ENCODE assay signal across 12 mouse cellular contexts in genomic region chr3:127802814-127803213, GRCm38 (mm10). TPM values are rescaled to one million over a fixed set of nuclear protein-coding genes. Genes with fewer than 3 reads are reported as not detected.
DNase-seq lines count a peak whose midpoint lies in the region; ATAC-seq and TF ChIP-seq lines count a peak whose summit lies in the region.
"Had no signal": no experiment of that assay in that cellular context is flagged by ENCODE, and none has a peak within 500 bp of the region (broad histone marks: within the 10 kb centered on the region; RNA-seq: fewer than 3 reads in every experiment).

No protein-coding gene starts in this region.

- H3ac ChIP-seq in myocyte (ENCODE audit: control insufficient read depth, insufficient read length): no peak overlapping the region

- intact Hi-C loops in heart, postnatal 14 days (cut with DNase I): no loop called here

- TF ChIP-seq POLR2A in lung, adult 2 months (IDR thresholded peaks at IDR 0.05; ENCODE audit: borderline replicate concordance, extremely low read depth, low read depth, low read length): no peak
- TF ChIP-seq POLR2A in myocyte (IDR thresholded peaks at IDR 0.05; ENCODE audit: insufficient read length, low read depth): no peak

- WGBS in lung, adult 2 months: 38% methylated on average over 8 of the region's 8 CpGs
- WGBS in heart, embryonic 14.5 days: 36% methylated on average over 8 of the region's 8 CpGs

- H3K4me1 ChIP-seq in lung, adult 2 months (ENCODE audit: control insufficient read depth, insufficient read depth, low read length): no peaks in the 10 kb centered on the region
- H3K4me1 ChIP-seq in heart, embryonic 14.5 days (ENCODE audit: control insufficient read depth in 2 of 2, insufficient read depth in 2 of 2, low read length in 2 of 2): no peaks in the 10 kb centered on the region
- H3K4me1 ChIP-seq: embryonic facial prominence, embryonic 12.5 days; forebrain, embryonic 15.5 days had no signal

- DNase-seq in heart, adult 9 months (ENCODE audit: low spot score in 2 of 2): peak; percentile 39 to 58
- no peak for DNase-seq in heart, postnatal 14 days
- no peak for DNase-seq in lung, adult 2 months
- no peak for DNase-seq in lung, postnatal 4 days
- no peak for DNase-seq in adipocyte (ENCODE audit: low spot score)
- DNase-seq: cerebellum, adult 18-20 months had no signal

- no peaks in the 10 kb centered on the region for H3K27me3 ChIP-seq in heart, embryonic 14.5 days (ENCODE audit: control insufficient read depth, insufficient read depth, low read length)
- no peaks in the 10 kb centered on the region for H3K27me3 ChIP-seq in myocyte (ENCODE audit: control insufficient read depth, insufficient read depth, insufficient read length)
- H3K27me3 ChIP-seq: embryonic facial prominence, embryonic 12.5 days; forebrain, embryonic 15.5 days; limb, embryonic 12.5 days had no signal

- H3K9me3 ChIP-seq in heart, embryonic 14.5 days (ENCODE audit: control insufficient read depth, low read length): no peaks in the 10 kb centered on the region
- H3K9me3 ChIP-seq: embryonic facial prominence, embryonic 12.5 days; forebrain, embryonic 15.5 days; limb, embryonic 12.5 days had no signal

- no peak overlapping the region for H3K27ac ChIP-seq in heart, embryonic 14.5 days (replicated peaks in 1 of 2; ENCODE audit: control insufficient read depth in 1 of 2, insufficient read depth in 1 of 2, low read depth in 2 of 2, low read length in 2 of 2)
- H3K27ac ChIP-seq: embryonic facial prominence, embryonic 12.5 days; forebrain, embryonic 15.5 days; limb, embryonic 12.5 days had no signal

- H3K36me3 ChIP-seq in heart, embryonic 14.5 days (ENCODE audit: control insufficient read depth, insufficient read depth, low read length): peaks cover 18% of the 10 kb centered on the region
- no peaks in the 10 kb centered on the region for H3K36me3 ChIP-seq in myocyte (ENCODE audit: control insufficient read depth, insufficient read depth)

- no peak for TF ChIP-seq CTCF in lung, adult 2 months (IDR thresholded peaks at IDR 0.05; ENCODE audit: insufficient read depth, low read length)

- ATAC-seq in heart, embryonic 14.5 days (ENCODE audit: insufficient number of reproducible peaks, insufficient read depth, low FRiP score, low read depth): no peak
- ATAC-seq: forebrain, embryonic 15.5 days had no signal

- peak overlapping the region; percentile 34 for H3K4me2 ChIP-seq in heart, embryonic 14.5 days (ENCODE audit: low read length)
- peak overlapping the region; percentile 15 for H3K4me2 ChIP-seq in myocyte (ENCODE audit: low read depth)
- H3K4me2 ChIP-seq: embryonic facial prominence, embryonic 12.5 days; forebrain, embryonic 15.5 days; limb, embryonic 12.5 days; midbrain, embryonic 11.5 days had no signal

- no peak overlapping the region for H3K9ac ChIP-seq in heart, embryonic 14.5 days (ENCODE audit: low read length)
- H3K9ac ChIP-seq: embryonic facial prominence, embryonic 12.5 days; forebrain, embryonic 15.5 days; limb, embryonic 12.5 days had no signal

- no peaks in the 10 kb centered on the region for H3K79me2 ChIP-seq in myocyte (ENCODE audit: control insufficient read depth, insufficient read depth)

- peak overlapping the region; percentile 24 for H3K4me3 ChIP-seq in lung, adult 2 months (replicated peaks; ENCODE audit: extremely low read depth, low read depth, low read length)
- no peak overlapping the region for H3K4me3 ChIP-seq in heart, embryonic 14.5 days (ENCODE audit: control insufficient read depth in 1 of 2, insufficient read depth in 1 of 2, low read depth in 1 of 2, low read length in 2 of 2)
- H3K4me3 ChIP-seq in myocyte: no peak overlapping the region
- H3K4me3 ChIP-seq: embryonic facial prominence, embryonic 12.5 days; forebrain, embryonic 15.5 days; limb, embryonic 12.5 days had no signal

TF ChIP-seq in myocyte, 11 proteins besides CTCF, POLR2A, EP300 and RAD21:
- TF ChIP-seq E2F4 (IDR thresholded peaks at IDR 0.05; ENCODE audit: insufficient read depth) (no peak), USF1 (IDR thresholded peaks at IDR 0.05; ENCODE audit: low read depth) (no peak), REST (IDR thresholded peaks at IDR 0.05; ENCODE audit: insufficient read depth, insufficient read length) (no peak), POLR2AphosphoS2 (IDR thresholded peaks at IDR 0.05; ENCODE audit: insufficient read length, low read depth) (no peak), MYOD1 (IDR thresholded peaks at IDR 0.05; ENCODE audit: control insufficient read depth in 1 of 3, insufficient read length in 2 of 3, low read depth in 2 of 3) (no peak), MAX (IDR thresholded peaks at IDR 0.05; ENCODE audit: low read depth) (no peak), CEBPB (IDR thresholded peaks at IDR 0.05; ENCODE audit: insufficient read depth, poor library complexity, severe bottlenecking) (no peak), TCF3 (IDR thresholded peaks at IDR 0.05; ENCODE audit: insufficient read length, low read depth) (no peak), SRF (IDR thresholded peaks at IDR 0.05; ENCODE audit: control insufficient read depth, insufficient read length, low read depth) (no peak), MYOG (IDR thresholded peaks at IDR 0.05; ENCODE audit: control insufficient read depth in 1 of 3, insufficient read depth in 1 of 3, insufficient read length in 2 of 3, low read depth in 2 of 3) (no peak), TCF12 (IDR thresholded peaks at IDR 0.05; ENCODE audit: insufficient read depth, poor library complexity, severe bottlenecking) (no peak)

RNA-seq across cellular contexts. Expression of gene Tifa, which starts 13.2 kb away (rescaled TPM):
- total RNA-seq in heart, postnatal 14 days (2021): 1 to 10 TPM; 2.1 to 3.1 TPM
- 3.2 and 3.5 TPM in 2 replicates for polyA plus RNA-seq in lung, adult 2 months (2012; rRNA removed)
- 3.6 and 3.8 TPM in 2 replicates for polyA plus RNA-seq in heart, embryonic 14.5 days (2014; fragmentation: Nextera tagmentation; extraction: Ambion mirVana)
- 0.85 TPM for polyA plus RNA-seq in myocyte (2012; fragmentation: generic; extraction: Trizol)

RNA-seq across cellular contexts. Expression of gene Alpk1, which starts 22.5 kb away (rescaled TPM):
- total RNA-seq in heart, postnatal 14 days (2021): 1 to 10 TPM; 2.9 to 5.2 TPM
- polyA plus RNA-seq in lung, adult 2 months (2012; rRNA removed): 2.1 and 3.2 TPM in 2 replicates
- polyA plus RNA-seq in heart, embryonic 14.5 days (2014; fragmentation: Nextera tagmentation; extraction: Ambion mirVana): 1.2 and 2.0 TPM in 2 replicates
- 1.8 TPM for polyA plus RNA-seq in myocyte (2012; fragmentation: generic; extraction: Trizol)

RNA-seq across cellular contexts. Expression of gene Ap1ar, which starts 34.5 kb away (rescaled TPM):
- total RNA-seq in heart, postnatal 14 days (2021): 10 to 100 TPM; 16.0 to 16.7 TPM
- 19.2 and 20.6 TPM in 2 replicates for polyA plus RNA-seq in lung, adult 2 months (2012; rRNA removed)
- polyA plus RNA-seq in heart, embryonic 14.5 days (2014; fragmentation: Nextera tagmentation; extraction: Ambion mirVana): 26.2 and 30.4 TPM in 2 replicates
- 8.3 TPM for polyA plus RNA-seq in myocyte (2012; fragmentation: generic; extraction: Trizol)

Comparison
In these comparisons a context has a peak if more than half of its experiments do, and no peak if none do; other contexts are left out.
1. DNase-seq: peak in heart, adult 9 months (2 of 2); none in heart, postnatal 14 days (0 of 2), lung, adult 2 months (single experiment), lung, postnatal 4 days (0 of 2) and adipocyte (single experiment).